Mouse (Mus musculus) small intestine, adult 10 weeks (tissue): ENCODE data around the gene Lalba. TPM values are rescaled to one million over a fixed set of nuclear protein-coding genes. Genes with fewer than 3 reads are reported as not detected.

ENCODE experiments used
- polyA plus RNA-seq: library from polyadenylated mRNA; stranded (reverse); fragments of 350-450 nt; fragmentation: Illumina TruSeq; extraction: RNeasy Lipid Tissue Mini Kit (QIAGEN cat#74804); gene quantifications from one replicate; pipeline ENCODE4 v1.2.3, GENCODE M21; 2014; ENCODE audit warnings: low replicate concordance

Gene Lalba
- polyA plus RNA-seq = not detected

DNA sequence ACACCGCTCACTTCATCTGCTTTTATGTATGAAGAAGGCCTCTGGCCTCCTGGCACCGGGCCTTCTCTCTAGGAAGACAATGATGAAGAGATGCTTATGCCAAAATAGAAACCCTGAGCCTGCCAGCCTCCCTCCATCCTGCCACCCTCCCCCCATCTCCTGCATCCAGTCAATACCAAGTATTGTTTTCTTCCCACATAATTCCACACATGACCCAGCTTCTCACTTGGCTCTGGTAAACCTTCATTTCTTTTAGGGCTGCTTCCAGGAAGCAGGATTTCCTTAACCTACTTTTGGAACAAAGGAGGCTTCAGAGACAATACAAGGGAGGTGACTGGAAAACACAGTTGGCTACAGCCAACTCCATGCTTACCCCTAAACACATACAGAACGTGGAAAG lies at the start of gene Lalba:
Gene Lalba (minus strand): TSS at position 21 of the 400 bp plus-strand sequence.

GRCm38 (mm10) chr15:98492102-98492501 lies 9.6 kb upstream of the Lalba start, which contains the start of gene Olfr279:
Gene Olfr279, plus strand, starts transcription at chr15:98492402.

GRCm38 (mm10) chr15:98469596-98469995 lies 12.9 kb downstream of the Lalba start, which contains the start of gene OR5BS1P:
Gene OR5BS1P, plus strand, starts transcription at chr15:98469896.

DNA sequence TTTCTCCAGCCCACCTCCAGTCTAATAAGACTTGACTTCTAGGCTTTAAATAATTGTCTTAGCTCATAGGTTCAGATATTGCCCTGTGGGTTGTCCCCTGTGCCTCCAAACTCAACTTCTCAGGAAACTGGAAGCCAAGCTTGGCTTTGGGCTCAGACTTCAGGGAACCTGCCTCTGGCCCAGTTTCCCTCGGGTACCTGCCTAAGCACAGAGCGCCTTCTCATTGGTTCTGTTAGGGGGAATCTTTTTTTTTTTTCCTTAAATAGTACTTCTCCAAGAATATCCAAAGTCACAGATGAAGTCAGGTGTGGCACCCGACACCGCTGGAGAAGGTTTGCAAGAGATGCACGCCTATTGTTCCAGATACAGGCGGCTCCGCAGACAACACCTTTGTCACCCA lies 30.2 kb downstream of the Lalba start, which contains the start of gene Olfr281:
Gene Olfr281 (plus strand): TSS at position 301 of the 400 bp plus-strand sequence.

GRCm38 (mm10) chr15:98430925-98431324 lies 51.6 kb downstream of the Lalba start, which contains the start of gene Olfr282:
Gene Olfr282, plus strand, starts transcription at chr15:98431225.

Other genes with a start within 250 kb of the Lalba start
- not detected for gene Olfr286, start 248.3 kb downstream of the Lalba start, polyA plus RNA-seq
- not detected for gene H1fnt, start 225.4 kb downstream of the Lalba start, polyA plus RNA-seq
- gene Zfp641, start 186.6 kb downstream of the Lalba start, polyA plus RNA-seq = 0.63 TPM
- not detected for gene Olfr285, start 165.4 kb downstream of the Lalba start, polyA plus RNA-seq
- not detected for gene Olfr284, start 141.7 kb downstream of the Lalba start, polyA plus RNA-seq
- not detected for gene Olfr283, start 101.8 kb downstream of the Lalba start, polyA plus RNA-seq
- gene Olfr282, start 51.5 kb downstream of the Lalba start, polyA plus RNA-seq = not detected
- not detected for gene Olfr281, start 30.1 kb downstream of the Lalba start, polyA plus RNA-seq
- gene OR5BS1P, start 12.8 kb downstream of the Lalba start, polyA plus RNA-seq = not detected
- not detected for gene Olfr279, start 9.7 kb upstream of the Lalba start, polyA plus RNA-seq
- gene Kansl2, start 51.5 kb upstream of the Lalba start, polyA plus RNA-seq = 28.5 TPM
- gene Ccnt1, start 88.2 kb upstream of the Lalba start, polyA plus RNA-seq = 58.6 TPM
- gene 4930415O20Rik, start 88.3 kb upstream of the Lalba start, polyA plus RNA-seq = not detected
- 3.0 TPM for gene Adcy6, start 127.4 kb upstream of the Lalba start, polyA plus RNA-seq
- gene Cacnb3, start 148.1 kb upstream of the Lalba start, polyA plus RNA-seq = 0.22 TPM
- gene Ddx23, start 180.2 kb upstream of the Lalba start, polyA plus RNA-seq = 1.6 TPM
- gene Rnd1, start 194.7 kb upstream of the Lalba start, polyA plus RNA-seq = not detected
- not detected for gene Ccdc65, start 225.5 kb upstream of the Lalba start, polyA plus RNA-seq
- not detected for gene Fkbp11, start 245.5 kb upstream of the Lalba start, polyA plus RNA-seq